Mouse (Mus musculus): ENCODE measurements around the gene Npas4. TPM values are rescaled to one million over a fixed set of nuclear protein-coding genes. Genes with fewer than 3 reads are reported as not detected.

Gene Npas4
- 0.18 TPM in 1 of 2 replicates, not detected in the other for polyA plus RNA-seq (2014; fragmentation: Nextera tagmentation; extraction: Ambion mirVana)

DNA sequence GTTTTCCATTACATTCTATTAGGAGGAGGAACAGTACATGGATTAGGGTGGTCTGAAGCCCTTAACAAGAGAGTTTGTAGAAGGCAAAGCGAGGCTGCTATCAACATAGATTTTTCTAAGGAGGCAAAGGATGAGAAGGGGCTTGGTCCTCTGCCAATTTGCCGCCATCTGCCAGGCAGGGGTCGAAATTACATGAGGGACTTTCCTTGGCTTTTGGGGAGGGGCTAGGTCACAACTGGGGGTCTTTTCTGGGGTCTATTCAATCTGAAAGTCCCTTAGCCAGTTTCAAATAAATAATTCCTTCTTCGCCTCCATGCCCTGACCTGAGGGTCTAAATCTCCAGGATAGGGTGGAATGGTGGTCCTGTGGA is at the start of gene Npas4:
Gene Npas4, minus strand, starts transcription at position 61 of the 370 bp plus-strand sequence.
- H3K36me3 ChIP-seq (ENCODE audit: control insufficient read depth, insufficient read depth, low read length): peaks cover 8% of the 10 kb centered on the region; the same call in 1 of the 2 replicates
- peaks cover 30% of the 10 kb centered on the region for H3K27me3 ChIP-seq (ENCODE audit: control insufficient read depth, insufficient read depth, low read length)
- peak within 1 kb of the TSS; percentile 4 to 13; a peak in 1 of 4 replicates for H3K4me3 ChIP-seq (ENCODE audit: control insufficient read depth in 1 of 2, insufficient read depth in 1 of 2, low read depth in 1 of 2, low read length in 2 of 2)
- ATAC-seq (ENCODE audit: insufficient number of reproducible peaks, insufficient read depth, low FRiP score, low read depth): no peak
- WGBS: 15% methylated on average over 4 of the region's 4 CpGs
- no peak within 1 kb of the TSS for H3K27ac ChIP-seq (replicated peaks in 1 of 2; ENCODE audit: control insufficient read depth in 1 of 2, insufficient read depth in 1 of 2, low read depth in 2 of 2, low read length in 2 of 2)
- H3K9me3 ChIP-seq (ENCODE audit: control insufficient read depth, low read length): no peaks in the 10 kb centered on the region
- no peak within 1 kb of the TSS for H3K9ac ChIP-seq (ENCODE audit: low read length)
- H3K4me2 ChIP-seq (ENCODE audit: low read length): peak within 1 kb of the TSS; percentile 57
- peaks cover 26 to 30% of the 10 kb centered on the region in 2 experiments for H3K4me1 ChIP-seq (ENCODE audit: control insufficient read depth in 2 of 2, insufficient read depth in 2 of 2, low read length in 2 of 2)

DNA sequence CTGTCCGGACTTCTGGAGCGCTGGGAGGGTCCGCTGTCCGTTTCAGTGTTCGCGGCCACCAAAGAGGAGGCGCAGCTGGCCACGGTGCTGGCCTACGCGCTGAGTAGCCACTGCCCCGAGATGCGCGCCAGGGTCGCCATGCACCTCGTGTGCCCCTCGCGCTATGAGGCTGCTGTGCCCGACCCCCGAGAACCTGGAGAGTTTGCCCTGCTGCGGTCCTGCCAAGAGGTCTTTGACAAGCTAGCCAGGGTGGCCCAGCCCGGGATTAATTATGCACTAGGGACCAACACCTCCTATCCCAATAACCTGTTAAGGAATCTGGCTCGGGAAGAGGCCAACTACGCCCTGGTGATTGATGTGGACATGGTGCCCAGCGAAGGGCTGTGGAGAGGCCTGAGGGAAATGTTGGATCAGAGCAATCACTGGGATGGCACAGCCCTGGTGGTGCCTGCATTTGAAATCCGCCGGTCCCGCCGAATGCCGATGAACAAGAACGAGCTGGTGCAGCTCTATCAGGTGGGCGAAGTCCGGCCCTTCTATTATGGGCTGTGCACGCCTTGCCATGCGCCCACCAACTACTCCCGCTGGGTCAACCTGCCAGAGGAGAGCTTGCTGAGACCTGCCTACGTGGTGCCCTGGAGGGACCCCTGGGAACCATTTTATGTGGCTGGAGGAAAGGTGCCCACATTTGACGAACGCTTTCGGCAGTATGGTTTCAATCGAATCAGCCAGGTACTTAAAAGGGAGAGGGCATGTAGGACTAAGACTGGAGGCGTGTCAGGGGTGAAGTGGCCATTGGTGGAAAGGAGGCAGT is 49.4 kb upstream of the Npas4 start:
- Histone ChIP-seq H3K27me3 (ENCODE audit: control insufficient read depth, insufficient read depth, low read length) (no peaks in the 10 kb centered on the region), H3K4me1 (ENCODE audit: control insufficient read depth in 2 of 2, insufficient read depth in 2 of 2, low read length in 2 of 2) (peaks cover 13 to 25% of the 10 kb centered on the region in 2 experiments), H3K9me3 (ENCODE audit: control insufficient read depth, low read length) (no peaks in the 10 kb centered on the region), H3K36me3 (ENCODE audit: control insufficient read depth, insufficient read depth, low read length) (0 out of 2 replicates have a peak, but pooled peaks cover 12% of the 10 kb centered on the region), H3K27ac (replicated peaks in 1 of 2; ENCODE audit: control insufficient read depth in 1 of 2, insufficient read depth in 1 of 2, low read depth in 2 of 2, low read length in 2 of 2) (peak overlapping the region in 1 of 2 experiments; percentile 54; a peak in 2 of 4 replicates), H3K4me2 (ENCODE audit: low read length) (peak overlapping the region; percentile 92), H3K4me3 (ENCODE audit: control insufficient read depth in 1 of 2, insufficient read depth in 1 of 2, low read depth in 1 of 2, low read length in 2 of 2) (peak overlapping the region; percentile 60 to 70), H3K9ac (ENCODE audit: low read length) (peak overlapping the region; percentile 84)
- ATAC-seq (ENCODE audit: insufficient number of reproducible peaks, insufficient read depth, low FRiP score, low read depth): 0 out of 2 replicates have a peak, but pooled peaks have one; percentile 4
- WGBS: 15% methylated on average over 41 of the region's 41 CpGs

DNA sequence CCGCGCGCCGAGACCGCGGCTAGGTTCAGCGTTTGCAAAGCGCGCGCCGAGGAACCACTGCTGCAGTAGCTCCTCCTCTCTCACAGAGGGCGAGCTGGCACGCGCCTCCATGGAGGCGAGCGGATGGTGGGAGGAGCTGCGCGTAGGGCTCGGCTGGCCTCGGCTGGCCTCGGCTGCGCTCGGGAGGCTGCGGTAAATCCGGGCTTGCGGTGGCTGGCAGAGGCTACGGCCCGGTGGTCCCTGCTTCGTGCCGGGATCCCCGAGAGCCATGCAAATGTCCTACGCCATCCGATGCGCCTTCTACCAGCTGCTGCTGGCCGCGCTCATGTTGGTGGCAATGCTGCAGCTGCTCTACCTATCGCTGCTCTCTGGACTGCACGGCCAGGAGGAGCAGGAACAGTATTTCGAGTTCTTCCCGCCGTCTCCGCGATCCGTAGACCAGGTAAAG is 48.6 kb upstream of the Npas4 start, which contains the start of the genes B4gat1 and AC124502.3:
Gene B4gat1, plus strand, starts transcription at position 118 of the 448 bp plus-strand sequence.
Gene AC124502.3, plus strand, starts transcription at position 183 of the 448 bp plus-strand sequence.
- peak; percentile 87 for ATAC-seq (ENCODE audit: insufficient number of reproducible peaks, insufficient read depth, low FRiP score, low read depth)
- H3K27ac ChIP-seq (replicated peaks in 1 of 2; ENCODE audit: control insufficient read depth in 1 of 2, insufficient read depth in 1 of 2, low read depth in 2 of 2, low read length in 2 of 2): peak within 1 kb of the TSS; percentile 14 to 54; a peak in 3 of 4 replicates
- peak within 1 kb of the TSS; percentile 60 to 70 for H3K4me3 ChIP-seq (ENCODE audit: control insufficient read depth in 1 of 2, insufficient read depth in 1 of 2, low read depth in 1 of 2, low read length in 2 of 2)
- no peaks in the 10 kb centered on the region for H3K27me3 ChIP-seq (ENCODE audit: control insufficient read depth, insufficient read depth, low read length)
- peak within 1 kb of the TSS; percentile 84 for H3K9ac ChIP-seq (ENCODE audit: low read length)
- 0 out of 2 replicates have a peak, but pooled peaks cover 12% of the 10 kb centered on the region for H3K36me3 ChIP-seq (ENCODE audit: control insufficient read depth, insufficient read depth, low read length)
- H3K4me1 ChIP-seq (ENCODE audit: control insufficient read depth in 2 of 2, insufficient read depth in 2 of 2, low read length in 2 of 2): peaks cover 13 to 25% of the 10 kb centered on the region in 2 experiments
- H3K4me2 ChIP-seq (ENCODE audit: low read length): peak within 1 kb of the TSS; percentile 92
- under 1% methylated on average over 42 of the region's 44 CpGs for WGBS
- no peaks in the 10 kb centered on the region for H3K9me3 ChIP-seq (ENCODE audit: control insufficient read depth, low read length)

DNA sequence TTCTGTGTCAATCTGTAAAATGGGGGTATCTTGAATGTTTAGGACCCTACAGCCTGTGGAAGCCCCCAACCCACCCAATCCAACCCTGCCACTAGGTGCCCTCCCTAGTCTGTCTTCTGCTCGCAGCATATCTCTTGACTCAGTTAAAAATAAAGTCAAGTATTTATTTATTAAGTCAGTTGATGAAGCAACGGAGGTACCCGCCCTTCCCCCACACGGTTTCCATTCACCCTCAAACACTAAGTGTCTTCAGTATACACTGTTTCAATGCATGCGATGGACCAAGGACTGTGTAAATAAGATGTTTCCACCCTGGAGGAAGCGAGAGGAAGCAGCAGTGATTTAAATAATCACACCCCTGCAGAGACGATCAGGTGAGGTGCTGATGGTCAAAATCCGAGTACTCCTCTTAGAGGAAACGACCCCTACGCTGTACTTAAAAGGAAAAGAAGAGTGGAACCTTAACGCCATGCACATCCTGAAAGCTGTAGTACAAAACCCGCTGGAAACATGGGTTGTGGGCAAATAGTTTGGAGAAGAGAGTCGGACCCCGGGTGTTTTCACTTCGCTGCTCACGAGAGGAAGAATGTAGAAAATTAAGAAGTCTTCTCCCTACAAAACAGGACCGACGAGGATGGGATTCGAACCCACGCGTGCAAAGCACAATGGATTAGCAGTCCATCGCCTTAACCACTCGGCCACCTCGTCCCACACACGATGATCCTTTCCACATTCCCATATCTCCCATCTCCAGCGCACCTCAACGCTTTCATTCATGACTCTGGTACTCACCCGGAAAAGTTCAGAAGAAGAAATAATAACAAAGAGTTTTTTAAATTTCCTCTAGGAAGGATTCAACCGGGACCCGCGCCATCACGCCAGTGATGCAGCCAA is 47.8 kb upstream of the Npas4 start:
- H3K4me3 ChIP-seq (ENCODE audit: control insufficient read depth in 1 of 2, insufficient read depth in 1 of 2, low read depth in 1 of 2, low read length in 2 of 2): peak overlapping the region; percentile 60 to 70
- peak overlapping the region in 1 of 2 experiments; percentile 54; a peak in 2 of 4 replicates for H3K27ac ChIP-seq (replicated peaks in 1 of 2; ENCODE audit: control insufficient read depth in 1 of 2, insufficient read depth in 1 of 2, low read depth in 2 of 2, low read length in 2 of 2)
- peaks cover 13 to 25% of the 10 kb centered on the region in 2 experiments for H3K4me1 ChIP-seq (ENCODE audit: control insufficient read depth in 2 of 2, insufficient read depth in 2 of 2, low read length in 2 of 2)
- no peaks in the 10 kb centered on the region for H3K27me3 ChIP-seq (ENCODE audit: control insufficient read depth, insufficient read depth, low read length)
- no peaks in the 10 kb centered on the region for H3K9me3 ChIP-seq (ENCODE audit: control insufficient read depth, low read length)
- WGBS: 3% methylated on average over 32 of the region's 32 CpGs
- ATAC-seq (ENCODE audit: insufficient number of reproducible peaks, insufficient read depth, low FRiP score, low read depth): peak; percentile 27; the same call in 1 of the 2 replicates
- H3K9ac ChIP-seq (ENCODE audit: low read length): peak overlapping the region; percentile 84
- peak overlapping the region; percentile 92 for H3K4me2 ChIP-seq (ENCODE audit: low read length)
- 0 out of 2 replicates have a peak, but pooled peaks cover 4% of the 10 kb centered on the region for H3K36me3 ChIP-seq (ENCODE audit: control insufficient read depth, insufficient read depth, low read length)

DNA sequence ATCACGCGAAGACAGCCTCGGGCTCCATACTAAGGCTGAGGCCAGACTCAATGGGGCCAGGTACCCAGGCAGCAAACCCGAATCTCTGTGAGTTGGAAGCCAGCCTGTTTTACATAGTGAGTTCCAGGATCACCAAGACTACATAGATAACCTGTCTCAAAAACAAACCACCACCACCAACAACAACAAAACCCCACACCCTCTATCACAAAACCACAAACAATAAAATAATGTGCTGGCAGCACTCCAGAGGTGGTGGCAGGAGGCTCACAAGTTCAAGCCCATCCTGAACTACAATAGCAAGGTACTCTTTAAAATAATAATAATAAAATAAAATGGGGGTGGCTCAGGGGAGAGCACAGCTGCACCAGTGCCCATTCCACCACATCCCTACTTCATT is 46.5 kb upstream of the Npas4 start:
- no peak for ATAC-seq (ENCODE audit: insufficient number of reproducible peaks, insufficient read depth, low FRiP score, low read depth)
- H3K4me3 ChIP-seq (ENCODE audit: control insufficient read depth in 1 of 2, insufficient read depth in 1 of 2, low read depth in 1 of 2, low read length in 2 of 2): no peak overlapping the region
- H3K4me2 ChIP-seq (ENCODE audit: low read length): no peak overlapping the region
- H3K36me3 ChIP-seq (ENCODE audit: control insufficient read depth, insufficient read depth, low read length): peaks cover 5% of the 10 kb centered on the region
- no peaks in the 10 kb centered on the region for H3K27me3 ChIP-seq (ENCODE audit: control insufficient read depth, insufficient read depth, low read length)
- H3K27ac ChIP-seq (replicated peaks in 1 of 2; ENCODE audit: control insufficient read depth in 1 of 2, insufficient read depth in 1 of 2, low read depth in 2 of 2, low read length in 2 of 2): no peak overlapping the region
- no peak overlapping the region for H3K9ac ChIP-seq (ENCODE audit: low read length)
- peaks cover 11 to 20% of the 10 kb centered on the region in 2 experiments for H3K4me1 ChIP-seq (ENCODE audit: control insufficient read depth in 2 of 2, insufficient read depth in 2 of 2, low read length in 2 of 2)
- H3K9me3 ChIP-seq (ENCODE audit: control insufficient read depth, low read length): no peaks in the 10 kb centered on the region
- 81% methylated on average over 4 of the region's 4 CpGs for WGBS

DNA sequence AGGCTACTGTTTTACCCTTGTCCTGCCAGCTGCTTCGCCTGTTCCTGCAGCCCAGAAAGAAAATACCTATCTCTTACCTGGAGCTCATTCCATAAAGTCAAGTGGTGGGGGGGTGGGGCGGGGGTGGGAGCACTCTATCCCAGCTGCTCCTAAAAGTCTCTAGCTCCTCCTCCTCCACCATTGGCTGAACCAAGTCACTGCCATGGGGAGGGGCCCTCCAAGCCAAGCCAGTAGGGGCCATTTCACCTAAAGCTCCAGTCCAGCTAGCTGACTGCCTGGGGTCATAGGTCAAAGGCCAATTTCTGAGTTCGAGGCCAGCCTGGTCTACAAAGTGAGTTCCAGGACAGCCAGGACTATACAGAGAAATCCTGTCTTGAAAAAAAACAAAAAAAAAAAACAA is 42.6 kb upstream of the Npas4 start:
- no peak overlapping the region for H3K27ac ChIP-seq (replicated peaks in 1 of 2; ENCODE audit: control insufficient read depth in 1 of 2, insufficient read depth in 1 of 2, low read depth in 2 of 2, low read length in 2 of 2)
- H3K27me3 ChIP-seq (ENCODE audit: control insufficient read depth, insufficient read depth, low read length): no peaks in the 10 kb centered on the region
- no peak overlapping the region for H3K4me2 ChIP-seq (ENCODE audit: low read length)
- no peak overlapping the region for H3K4me3 ChIP-seq (ENCODE audit: control insufficient read depth in 1 of 2, insufficient read depth in 1 of 2, low read depth in 1 of 2, low read length in 2 of 2)
- no peak for ATAC-seq (ENCODE audit: insufficient number of reproducible peaks, insufficient read depth, low FRiP score, low read depth)
- H3K9ac ChIP-seq (ENCODE audit: low read length): no peak overlapping the region
- 73% methylated on average over 3 of the region's 3 CpGs for WGBS
- H3K36me3 ChIP-seq (ENCODE audit: control insufficient read depth, insufficient read depth, low read length): peaks cover 44% of the 10 kb centered on the region
- H3K4me1 ChIP-seq (ENCODE audit: control insufficient read depth in 2 of 2, insufficient read depth in 2 of 2, low read length in 2 of 2): 0 out of 4 replicates have a peak, but pooled peaks cover 0 to 3% of the 10 kb centered on the region in 2 experiments
- no peaks in the 10 kb centered on the region for H3K9me3 ChIP-seq (ENCODE audit: control insufficient read depth, low read length)

DNA sequence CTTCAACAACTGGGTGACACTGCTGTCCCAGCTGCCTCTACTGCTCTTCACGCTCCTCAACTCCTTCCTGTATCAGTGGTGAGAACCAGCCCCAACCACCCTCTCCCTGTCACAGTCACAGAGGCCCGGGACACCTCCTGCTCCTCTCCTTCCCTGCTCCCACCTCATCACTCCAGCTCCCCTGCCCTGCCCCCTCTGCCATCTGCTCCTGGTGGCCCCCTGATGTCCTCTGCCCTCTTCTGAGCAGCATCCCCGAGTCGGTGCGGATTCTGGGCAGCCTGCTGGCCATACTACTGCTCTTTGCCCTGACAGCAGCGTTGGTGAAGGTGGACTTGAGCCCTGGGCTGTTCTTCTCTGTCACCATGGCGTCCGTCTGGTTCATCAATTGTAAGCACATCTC is 36.0 kb upstream of the Npas4 start:
- Histone ChIP-seq H3K4me3 (ENCODE audit: control insufficient read depth in 1 of 2, insufficient read depth in 1 of 2, low read depth in 1 of 2, low read length in 2 of 2) (no peak overlapping the region), H3K27ac (replicated peaks in 1 of 2; ENCODE audit: control insufficient read depth in 1 of 2, insufficient read depth in 1 of 2, low read depth in 2 of 2, low read length in 2 of 2) (no peak overlapping the region), H3K36me3 (ENCODE audit: control insufficient read depth, insufficient read depth, low read length) (peaks cover 56% of the 10 kb centered on the region), H3K9ac (ENCODE audit: low read length) (no peak overlapping the region), H3K27me3 (ENCODE audit: control insufficient read depth, insufficient read depth, low read length) (no peaks in the 10 kb centered on the region), H3K9me3 (ENCODE audit: control insufficient read depth, low read length) (no peaks in the 10 kb centered on the region), H3K4me1 (ENCODE audit: control insufficient read depth in 2 of 2, insufficient read depth in 2 of 2, low read length in 2 of 2) (peaks cover 2 to 6% of the 10 kb centered on the region in 2 experiments; a peak in 3 of 4 replicates), H3K4me2 (ENCODE audit: low read length) (no peak overlapping the region)
- 89% methylated on average over 8 of the region's 8 CpGs for WGBS
- no peak for ATAC-seq (ENCODE audit: insufficient number of reproducible peaks, insufficient read depth, low FRiP score, low read depth)
